Comparison of ENCODE assay signal across 15 mouse cellular contexts in genomic region chr10:39521861-39522391, GRCm38 (mm10).
DNase-seq lines count a peak whose midpoint lies in the region; ATAC-seq lines count a peak whose summit lies in the region.
"Had no signal": no experiment of that assay in that cellular context is flagged by ENCODE, and none has a peak within 500 bp of the region (broad histone marks: within the 10 kb centered on the region; RNA-seq: fewer than 3 reads in every experiment).

No protein-coding gene starts in this region.

- DNase-seq in heart, adult 18-20 months, result no peak
- DNase-seq in lung, postnatal 25 days (ENCODE audit: low spot score), result no peak
- DNase-seq in embryonic facial prominence, embryonic 10.5 days (ENCODE audit: low spot score), result no peak
- no peak for DNase-seq in thymus, postnatal 4 days
- DNase-seq in gastrocnemius, postnatal 25 days, result no peak
- DNase-seq: adrenal gland, postnatal 25 days; embryo, embryonic 11 days; forebrain, postnatal 0 days; kidney, adult 2 months had no signal

- H3K4me2 ChIP-seq in heart, embryonic 13.5 days, result no peak overlapping the region
- H3K4me2 ChIP-seq in lung, embryonic 16.5 days (ENCODE audit: low read depth, low read length), result no peak overlapping the region
- no peak overlapping the region for H3K4me2 ChIP-seq in limb, embryonic 15.5 days
- H3K4me2 ChIP-seq: heart, embryonic 12.5 days; limb, embryonic 13.5 days had no signal

- H3K9ac ChIP-seq in heart, embryonic 13.5 days, result 0 out of 2 replicates have a peak overlapping the region, but pooled peaks have one; percentile 21
- H3K9ac ChIP-seq in lung, embryonic 16.5 days (ENCODE audit: low read length), result no peak overlapping the region
- no peak overlapping the region for H3K9ac ChIP-seq in limb, embryonic 15.5 days
- H3K9ac ChIP-seq: forebrain, postnatal 0 days; heart, embryonic 12.5 days had no signal

- no peak overlapping the region for H3K4me3 ChIP-seq in heart, embryonic 13.5 days
- H3K4me3 ChIP-seq in lung, embryonic 16.5 days (ENCODE audit: low read length), result no peak overlapping the region
- H3K4me3 ChIP-seq in embryonic facial prominence, embryonic 10.5 days, result no peak overlapping the region
- H3K4me3 ChIP-seq in limb, embryonic 15.5 days, result no peak overlapping the region
- H3K4me3 ChIP-seq: heart, embryonic 12.5 days; limb, embryonic 13.5 days; megakaryocyte, embryonic 14.5 days had no signal

- no peaks in the 10 kb centered on the region for H3K9me3 ChIP-seq in heart, embryonic 13.5 days
- no peaks in the 10 kb centered on the region for H3K9me3 ChIP-seq in lung, embryonic 16.5 days (ENCODE audit: control insufficient read depth, low read length)
- H3K9me3 ChIP-seq in embryonic facial prominence, embryonic 10.5 days, result no peaks in the 10 kb centered on the region
- H3K9me3 ChIP-seq in limb, embryonic 15.5 days, result no peaks in the 10 kb centered on the region
- H3K9me3 ChIP-seq: heart, embryonic 12.5 days; limb, embryonic 13.5 days; megakaryocyte, embryonic 14.5 days had no signal

- WGBS in heart, embryonic 13.5 days, result 37% methylated on average over 5 of the region's 5 CpGs
- 47% methylated on average over 5 of the region's 5 CpGs for WGBS in lung, embryonic 16.5 days
- 81% methylated on average over 5 of the region's 5 CpGs for WGBS in embryonic facial prominence, embryonic 10.5 days
- WGBS in limb, embryonic 15.5 days, result 55% methylated on average over 5 of the region's 5 CpGs

- H3K27me3 ChIP-seq in heart, embryonic 13.5 days (replicated peaks), result no peaks in the 10 kb centered on the region
- H3K27me3 ChIP-seq in lung, embryonic 16.5 days (ENCODE audit: control insufficient read depth, insufficient read depth, low read depth, low read length), result no peaks in the 10 kb centered on the region
- H3K27me3 ChIP-seq in embryonic facial prominence, embryonic 10.5 days (replicated peaks; ENCODE audit: low read depth, poor library complexity, severe bottlenecking), result no peaks in the 10 kb centered on the region
- no peaks in the 10 kb centered on the region for H3K27me3 ChIP-seq in limb, embryonic 15.5 days
- H3K27me3 ChIP-seq: heart, embryonic 12.5 days; limb, embryonic 13.5 days; megakaryocyte, embryonic 14.5 days had no signal

- H3K36me3 ChIP-seq in heart, embryonic 13.5 days, result peaks cover 16% of the 10 kb centered on the region
- 0 out of 2 replicates have a peak, but pooled peaks cover 2% of the 10 kb centered on the region for H3K36me3 ChIP-seq in lung, embryonic 16.5 days (ENCODE audit: control insufficient read depth, insufficient read depth, low read length)
- H3K36me3 ChIP-seq in embryonic facial prominence, embryonic 10.5 days (replicated peaks), result peaks cover 27% of the 10 kb centered on the region
- H3K36me3 ChIP-seq in limb, embryonic 15.5 days, result peaks cover 8% of the 10 kb centered on the region

- no peak overlapping the region for H3K27ac ChIP-seq in heart, embryonic 13.5 days (replicated peaks)
- H3K27ac ChIP-seq in lung, embryonic 16.5 days (ENCODE audit: low read length), result peak overlapping the region; percentile 37; the same call in 1 of the 2 replicates
- H3K27ac ChIP-seq in embryonic facial prominence, embryonic 10.5 days (replicated peaks), result peak overlapping the region; percentile 63; the same call in 1 of the 2 replicates
- H3K27ac ChIP-seq in limb, embryonic 15.5 days, result peak overlapping the region; percentile 43
- H3K27ac ChIP-seq: limb, embryonic 13.5 days had no signal

- ATAC-seq in heart, embryonic 13.5 days (ENCODE audit: extremely low read depth, insufficient number of reproducible peaks, low FRiP score, low TSS enrichment), result no peak
- peak; percentile 46; the same call in 1 of the 2 replicates for ATAC-seq in lung, embryonic 16.5 days (ENCODE audit: low read depth)
- no peak for ATAC-seq in limb, embryonic 15.5 days (ENCODE audit: insufficient number of reproducible peaks, low FRiP score, low TSS enrichment, low read depth)
- ATAC-seq: forebrain, postnatal 0 days had no signal

- peaks cover 64% of the 10 kb centered on the region for H3K4me1 ChIP-seq in heart, embryonic 13.5 days
- H3K4me1 ChIP-seq in lung, embryonic 16.5 days (replicated peaks; ENCODE audit: control insufficient read depth, insufficient read depth, low read length), result peaks cover 22% of the 10 kb centered on the region
- peaks cover 67% of the 10 kb centered on the region for H3K4me1 ChIP-seq in embryonic facial prominence, embryonic 10.5 days
- peaks cover 43% of the 10 kb centered on the region for H3K4me1 ChIP-seq in limb, embryonic 15.5 days
